Mouse (Mus musculus) ES-Bruce4 (cell line): ENCODE results near the gene Ube2l3. TPM values are rescaled to one million over a fixed set of nuclear protein-coding genes. Genes with fewer than 3 reads are reported as not detected.

ENCODE experiments used
- H3K27ac ChIP-seq: 2 replicates; pipeline ENCODE4 v1.5.1; 2012; ENCODE audit warnings: low read length, inconsistent platforms; ENCODE audit not compliant: insufficient read depth
- H3K27me3 ChIP-seq: 2 replicates; pipeline ENCODE4 v1.6.1; 2012; ENCODE audit warnings: mild to moderate bottlenecking, low read length, inconsistent platforms; ENCODE audit not compliant: control insufficient read depth, poor library complexity, insufficient read depth, severe bottlenecking
- H3K36me3 ChIP-seq: 2 replicates; pipeline ENCODE4 v1.6.1; 2012; ENCODE audit warnings: inconsistent platforms, mild to moderate bottlenecking, low read length, moderate library complexity; ENCODE audit not compliant: control insufficient read depth, poor library complexity, insufficient read depth, severe bottlenecking
- H3K4me1 ChIP-seq: one replicate; pipeline ENCODE4 v1.8.1; 2011; ENCODE audit warnings: low read length; ENCODE audit not compliant: control insufficient read depth, insufficient read depth
- H3K4me3 ChIP-seq: 2 replicates; pipeline ENCODE4 v1.5.1; 2011; ENCODE audit warnings: low read depth, mild to moderate bottlenecking, low read length
- H3K9ac ChIP-seq: 2 replicates; pipeline ENCODE4 v1.6.1; 2012; ENCODE audit warnings: low read depth, mild to moderate bottlenecking, inconsistent platforms; ENCODE audit not compliant: poor library complexity, severe bottlenecking
- H3K9me3 ChIP-seq: replicated peaks from 2 replicates; pipeline ENCODE4 v1.6.1; 2012; ENCODE audit warnings: mild to moderate bottlenecking, low read length, inconsistent platforms; ENCODE audit not compliant: control insufficient read depth, poor library complexity, insufficient read depth, severe bottlenecking
- CTCF ChIP-seq: IDR thresholded peaks from one replicate; pipeline ENCODE4 v1.8.1; 2011; ENCODE audit warnings: low read depth, low read length
- EP300 ChIP-seq: IDR thresholded peaks from 2 replicates; pipeline ENCODE4 v1.6.1; 2011; ENCODE audit warnings: low read depth, low read length; ENCODE audit not compliant: insufficient read depth
- POLR2A ChIP-seq: IDR thresholded peaks from one replicate; pipeline ENCODE4 v1.8.1; 2011; ENCODE audit warnings: low read length; ENCODE audit not compliant: insufficient read depth
- polyA plus RNA-seq: library from polyadenylated mRNA; stranded (reverse); fragments of >200 nt; gene quantifications from 2 replicates; pipeline ENCODE4 v1.2.4, GENCODE M21; 2011; ENCODE audit warnings: low read depth; ENCODE audit not compliant: missing spikeins, insufficient read depth, insufficient read length

Gene Ube2l3
- polyA plus RNA-seq, 1 experiment = 207 TPM

- H3K27me3 ChIP-seq = no peaks in the 10 kb centered on the region
- TF ChIP-seq POLR2A (no peak), EP300 (no peak), CTCF (no peak)
- peak overlapping the region; percentile 17; the same call in 1 of the 2 replicates for H3K27ac ChIP-seq
- no peaks in the 10 kb centered on the region for H3K9me3 ChIP-seq
- no peak overlapping the region for H3K9ac ChIP-seq
- H3K4me1 ChIP-seq = no peaks in the 10 kb centered on the region
- H3K4me3 ChIP-seq = no peak overlapping the region
- H3K36me3 ChIP-seq = peaks cover 11% of the 10 kb centered on the region
Observed at GRCm38 (mm10) chr16:17182136-17182535, 20.3 kb downstream of the Ube2l3 start.

GRCm38 (mm10) chr16:17181382-17181781, 21.1 kb downstream of the Ube2l3 start:
- no peak for TF ChIP-seq POLR2A
- TF ChIP-seq CTCF = no peak
- TF ChIP-seq EP300 = no peak
- H3K9me3 ChIP-seq = no peaks in the 10 kb centered on the region
- H3K27ac ChIP-seq = no peak overlapping the region
- H3K9ac ChIP-seq = no peak overlapping the region
- peaks cover 14% of the 10 kb centered on the region for H3K36me3 ChIP-seq
- no peaks in the 10 kb centered on the region for H3K4me1 ChIP-seq
- no peaks in the 10 kb centered on the region for H3K27me3 ChIP-seq
- H3K4me3 ChIP-seq = no peak overlapping the region

- no peaks in the 10 kb centered on the region for H3K9me3 ChIP-seq
- TF ChIP-seq POLR2A = no peak
- TF ChIP-seq CTCF = no peak
- TF ChIP-seq EP300 = no peak
- no peak overlapping the region for H3K9ac ChIP-seq
- H3K27me3 ChIP-seq = no peaks in the 10 kb centered on the region
- H3K27ac ChIP-seq = no peak overlapping the region
- no peaks in the 10 kb centered on the region for H3K4me1 ChIP-seq
- H3K36me3 ChIP-seq = peaks cover 29% of the 10 kb centered on the region
- no peak overlapping the region for H3K4me3 ChIP-seq
Observed at GRCm38 (mm10) chr16:17179706-17180105, 22.7 kb downstream of the Ube2l3 start.

GRCm38 (mm10) chr16:17177623-17178170, 24.8 kb downstream of the Ube2l3 start:
- peaks cover 40% of the 10 kb centered on the region for H3K36me3 ChIP-seq
- TF ChIP-seq CTCF (no peak), POLR2A (no peak), EP300 (no peak)
- H3K9ac ChIP-seq = no peak overlapping the region
- no peaks in the 10 kb centered on the region for H3K4me1 ChIP-seq
- H3K27me3 ChIP-seq = no peaks in the 10 kb centered on the region
- no peak overlapping the region for H3K27ac ChIP-seq
- H3K4me3 ChIP-seq = no peak overlapping the region
- H3K9me3 ChIP-seq = no peaks in the 10 kb centered on the region

GRCm38 (mm10) chr16:17175765-17176164, 26.7 kb downstream of the Ube2l3 start:
- no peak overlapping the region for H3K4me3 ChIP-seq
- no peak for TF ChIP-seq POLR2A
- no peak for TF ChIP-seq CTCF
- TF ChIP-seq EP300 = no peak
- no peaks in the 10 kb centered on the region for H3K9me3 ChIP-seq
- no peaks in the 10 kb centered on the region for H3K27me3 ChIP-seq
- no peak overlapping the region for H3K27ac ChIP-seq
- H3K9ac ChIP-seq = no peak overlapping the region
- no peaks in the 10 kb centered on the region for H3K4me1 ChIP-seq
- peaks cover 48% of the 10 kb centered on the region for H3K36me3 ChIP-seq

GRCm38 (mm10) chr16:17168049-17168448, 34.4 kb downstream of the Ube2l3 start:
- Histone ChIP-seq H3K9ac (no peak overlapping the region), H3K27me3 (no peaks in the 10 kb centered on the region), H3K36me3 (peaks cover 45% of the 10 kb centered on the region), H3K4me1 (no peaks in the 10 kb centered on the region), H3K4me3 (no peak overlapping the region), H3K9me3 (no peaks in the 10 kb centered on the region), H3K27ac (no peak overlapping the region)
- TF ChIP-seq EP300 (no peak), CTCF (no peak), POLR2A (no peak)
